Mouse (Mus musculus) hindbrain, embryonic 15.5 days (tissue): ENCODE measurements around the gene Mb21d2. TPM values are rescaled to one million over a fixed set of nuclear protein-coding genes. Genes with fewer than 3 reads are reported as not detected.
A peak's percentile ranks its signal among the peaks of the same experiment; 100 is the strongest.

Source experiments
- ATAC-seq: fragments of 200-750 bp; cut with Nextera tagmentation; 2 replicates; pipeline ENCODE4 v1.8.0; 2017; ENCODE audit warnings: low read depth, moderate number of reproducible peaks, moderate TSS enrichment; ENCODE audit not compliant: low FRiP score
- H3K27ac ChIP-seq: fragments of 300-500 bp; sonication (generic); replicated peaks from 2 replicates; pipeline ENCODE4 v1.5.1; 2015; ENCODE audit warnings: mild to moderate bottlenecking, inconsistent platforms
- H3K27me3 ChIP-seq: fragments of 300-500 bp; sonication (generic); 2 replicates; pipeline ENCODE4 v1.6.1; 2015; ENCODE audit warnings: control low read depth, inconsistent platforms
- H3K36me3 ChIP-seq: fragments of 300-500 bp; sonication (generic); 2 replicates; pipeline ENCODE4 v1.6.1; 2015; ENCODE audit warnings: control low read depth, inconsistent platforms
- H3K4me1 ChIP-seq: fragments of 300-500 bp; sonication (generic); replicated peaks from 2 replicates; pipeline ENCODE4 v1.6.1; 2015; ENCODE audit warnings: control low read depth, inconsistent platforms
- H3K4me2 ChIP-seq: fragments of 300-500 bp; sonication (generic); 2 replicates; pipeline ENCODE4 v1.6.1; 2015; ENCODE audit warnings: moderate library complexity, mild to moderate bottlenecking, inconsistent platforms
- H3K4me3 ChIP-seq: fragments of 300-500 bp; sonication (generic); 2 replicates; pipeline ENCODE4 v1.5.1; 2015; ENCODE audit warnings: mild to moderate bottlenecking, inconsistent platforms
- H3K9ac ChIP-seq: fragments of 300-500 bp; sonication (generic); 2 replicates; pipeline ENCODE4 v1.6.1; 2015; ENCODE audit warnings: inconsistent platforms
- H3K9me3 ChIP-seq: fragments of 300-500 bp; sonication (generic); 2 replicates; pipeline ENCODE4 v1.6.1; 2016; ENCODE audit warnings: control low read depth, inconsistent platforms
- WGBS: fragments of 180-500 bp; shearing (Covaris S2); methylation state at CpG from one replicate; pipeline ENCODE4 v1.1.7; 2015; 5-methylcytosine and 5-hydroxymethylcytosine counted together
- polyA plus RNA-seq: library from polyadenylated mRNA; unstranded; fragments of >200 nt; fragmentation: Nextera tagmentation; extraction: Ambion mirVana; gene quantifications from 2 replicates; pipeline ENCODE4 v1.2.1, GENCODE M21; 2015

The Mb21d2 gene
- polyA plus RNA-seq, result 21.6 and 22.5 TPM in 2 replicates

DNA sequence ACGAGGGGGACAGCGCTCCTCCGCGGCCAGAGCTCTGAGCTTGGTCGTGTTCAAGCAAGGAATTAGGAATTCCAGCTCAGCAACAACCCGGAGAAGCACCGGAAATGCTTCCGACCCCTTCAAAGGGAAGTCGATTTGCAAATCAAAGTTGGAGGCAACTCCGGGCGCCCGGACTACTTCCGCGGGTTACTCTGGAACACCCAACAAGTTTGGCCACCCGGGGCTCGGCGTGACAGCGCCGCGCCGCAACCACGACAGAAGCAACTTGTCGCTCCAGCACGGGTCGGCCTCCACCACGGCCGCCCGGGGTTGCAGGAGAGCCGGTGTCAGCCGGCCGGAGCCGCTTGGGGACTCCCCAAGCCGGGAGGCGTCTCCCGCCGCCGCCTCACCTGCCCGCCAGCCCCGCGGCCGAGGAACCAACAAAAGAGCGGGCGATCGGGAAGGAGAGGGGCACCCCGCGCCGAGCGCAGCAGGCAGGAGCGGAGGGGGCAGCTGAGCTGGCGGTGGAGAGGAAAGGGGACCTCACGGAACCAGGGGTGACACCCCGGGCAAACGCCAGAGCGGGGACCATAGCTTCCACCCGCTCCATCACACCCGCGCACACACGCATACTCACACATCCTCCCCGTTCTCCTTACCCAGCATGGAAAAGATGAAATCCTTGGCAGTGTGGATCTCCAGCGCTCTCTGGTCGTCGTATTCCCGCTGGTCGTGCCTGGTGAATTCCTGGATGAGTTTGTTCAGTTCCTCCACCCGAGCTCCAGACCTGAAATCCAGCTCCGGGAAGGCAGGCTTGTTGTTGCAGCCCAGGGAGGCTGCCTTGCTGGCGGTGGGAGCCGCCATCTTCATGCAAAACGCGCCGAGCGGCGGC, at the start of gene Mb21d2:
Gene Mb21d2, minus strand, starts transcription at position 859 of the 871 bp plus-strand sequence.
- Histone ChIP-seq H3K4me3 (peak within 1 kb of the TSS; percentile 100), H3K9me3 (no peaks in the 10 kb centered on the region), H3K9ac (peak within 1 kb of the TSS; percentile 98), H3K27ac (peak within 1 kb of the TSS; percentile 96), H3K4me2 (peak within 1 kb of the TSS; percentile 74), H3K36me3 (no peaks in the 10 kb centered on the region), H3K27me3 (peaks cover 4% of the 10 kb centered on the region; the same call in 1 of the 2 replicates), H3K4me1 (peaks cover 48% of the 10 kb centered on the region)
- ATAC-seq, result peak; percentile 61
- WGBS, result under 1% methylated on average over 73 of the region's 73 CpGs

DNA sequence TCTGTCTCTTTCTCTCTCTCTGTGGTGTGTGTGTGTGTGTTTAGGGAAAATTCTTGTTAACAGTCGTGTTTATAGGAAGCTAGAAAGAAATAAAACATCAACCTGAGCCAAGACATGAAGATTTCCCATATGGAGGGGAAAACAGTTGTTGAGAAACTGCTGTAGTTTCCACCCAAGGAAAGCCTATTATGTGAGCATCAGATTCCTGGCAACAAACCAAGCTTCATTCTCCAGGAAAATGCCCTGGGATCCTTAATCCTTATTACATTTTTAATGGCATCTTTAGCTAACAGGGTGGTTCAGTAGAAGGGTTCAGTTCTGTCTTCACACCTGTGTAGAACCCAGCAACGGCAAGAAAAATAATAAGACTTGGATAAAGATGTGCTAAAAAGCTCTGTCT, 36.8 kb upstream of the Mb21d2 start:
- Histone ChIP-seq H3K9me3 (no peaks in the 10 kb centered on the region), H3K36me3 (no peaks in the 10 kb centered on the region), H3K27me3 (no peaks in the 10 kb centered on the region), H3K4me2 (no peak overlapping the region), H3K4me3 (no peak overlapping the region), H3K9ac (no peak overlapping the region), H3K27ac (no peak overlapping the region), H3K4me1 (no peaks in the 10 kb centered on the region)
- ATAC-seq, result no peak
- WGBS, result 72% methylated on average over 2 of the region's 2 CpGs

DNA sequence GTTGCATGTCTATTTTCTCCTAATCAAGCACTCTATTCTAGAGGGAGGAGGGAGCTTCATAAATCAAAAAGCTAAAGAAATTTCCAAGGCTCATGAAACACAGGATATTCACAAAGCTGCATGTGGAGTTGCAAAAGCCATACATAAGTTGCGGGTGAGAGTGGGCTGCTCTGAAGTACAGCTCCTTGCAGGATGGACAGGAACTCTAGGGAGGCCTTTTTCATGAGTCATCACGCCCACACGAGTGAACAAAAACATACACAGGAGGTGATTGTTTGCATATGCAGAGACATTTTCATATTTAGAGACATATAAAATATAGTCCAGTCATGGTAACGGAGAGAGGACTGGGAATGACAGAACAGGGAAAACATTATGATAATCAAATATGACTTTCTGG, 34.6 kb upstream of the Mb21d2 start:
- Histone ChIP-seq H3K9me3 (no peaks in the 10 kb centered on the region), H3K4me3 (no peak overlapping the region), H3K4me1 (no peaks in the 10 kb centered on the region), H3K9ac (no peak overlapping the region), H3K4me2 (no peak overlapping the region), H3K27me3 (no peaks in the 10 kb centered on the region), H3K27ac (no peak overlapping the region), H3K36me3 (no peaks in the 10 kb centered on the region)
- 78% methylated on average over 4 of the region's 4 CpGs for WGBS
- no peak for ATAC-seq

DNA sequence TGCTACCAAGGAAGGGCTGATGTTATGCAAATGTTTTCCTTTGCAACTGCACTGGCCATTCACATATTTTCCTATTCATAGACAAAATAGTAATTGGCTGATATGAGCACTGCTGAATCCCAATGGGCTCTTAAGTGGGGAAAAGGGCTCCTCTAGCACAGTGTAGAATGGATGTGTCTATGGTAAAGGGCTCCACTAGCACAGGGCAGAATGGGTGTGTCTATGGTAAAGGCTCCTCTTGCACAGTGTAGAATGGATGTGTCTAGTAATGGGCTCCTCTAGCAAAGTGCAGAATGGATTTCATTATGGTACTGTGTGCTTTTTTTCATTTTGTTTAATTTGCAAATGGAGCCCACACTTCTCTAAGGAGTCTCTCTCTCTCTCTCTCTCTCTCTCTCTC, 33.5 kb upstream of the Mb21d2 start:
- no peak overlapping the region for H3K4me2 ChIP-seq
- H3K27ac ChIP-seq, result no peak overlapping the region
- no peaks in the 10 kb centered on the region for H3K4me1 ChIP-seq
- H3K9ac ChIP-seq, result no peak overlapping the region
- H3K36me3 ChIP-seq, result no peaks in the 10 kb centered on the region
- no peaks in the 10 kb centered on the region for H3K9me3 ChIP-seq
- no peaks in the 10 kb centered on the region for H3K27me3 ChIP-seq
- H3K4me3 ChIP-seq, result no peak overlapping the region
- ATAC-seq, result no peak

DNA sequence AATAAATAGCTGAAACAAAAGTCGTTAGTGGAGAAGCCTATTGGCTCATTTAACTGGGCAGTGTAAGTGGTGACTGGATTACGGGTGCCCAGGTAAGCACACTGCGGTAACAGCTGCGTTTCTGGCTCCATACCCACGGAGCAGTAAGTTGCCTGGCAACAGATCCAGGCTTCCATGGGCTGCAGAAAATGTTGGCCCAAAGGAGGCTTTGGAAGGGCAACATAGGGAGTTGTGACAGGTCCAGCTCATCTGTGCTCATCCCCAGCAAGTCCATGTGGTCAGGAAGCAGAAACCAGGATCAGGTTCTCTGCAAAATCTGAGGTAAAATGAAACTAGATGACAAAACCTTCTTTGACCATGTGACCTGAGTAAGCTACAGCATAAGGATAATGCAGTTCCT, 20.3 kb upstream of the Mb21d2 start:
- H3K4me1 ChIP-seq, result no peaks in the 10 kb centered on the region
- no peak for ATAC-seq

DNA sequence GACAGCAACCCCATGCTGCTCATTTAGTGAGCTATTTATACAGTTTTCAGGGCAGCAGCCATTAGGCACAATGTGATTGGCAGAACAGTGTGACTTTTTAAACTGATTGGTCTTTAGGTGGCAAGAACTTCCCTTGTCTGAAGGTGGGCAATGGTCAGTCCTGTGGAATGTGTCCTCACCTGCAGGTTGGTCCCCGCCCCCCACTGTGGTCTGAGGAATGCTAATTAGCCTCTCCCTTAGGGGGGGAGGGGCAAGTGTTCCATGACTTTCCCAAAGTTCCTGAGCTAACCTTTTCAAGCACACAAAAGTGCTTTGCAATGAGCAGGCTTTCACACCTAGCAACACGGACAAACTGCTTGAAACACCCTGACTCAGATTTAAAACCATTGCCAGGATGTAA, 13.8 kb upstream of the Mb21d2 start:
- no peak overlapping the region for H3K27ac ChIP-seq
- H3K4me1 ChIP-seq, result no peaks in the 10 kb centered on the region
- no peak overlapping the region for H3K4me3 ChIP-seq
- H3K27me3 ChIP-seq, result no peaks in the 10 kb centered on the region
- H3K36me3 ChIP-seq, result no peaks in the 10 kb centered on the region
- H3K9me3 ChIP-seq, result no peaks in the 10 kb centered on the region
- no peak overlapping the region for H3K4me2 ChIP-seq
- H3K9ac ChIP-seq, result no peak overlapping the region
- WGBS, result 70% methylated on average over 2 of the region's 2 CpGs
- no peak for ATAC-seq

More for the DNA sequence above, 20.3 kb upstream of the Mb21d2 start:
- WGBS, result 72% methylated on average over 5 of the region's 5 CpGs
- H3K9ac ChIP-seq, result no peak overlapping the region
- H3K9me3 ChIP-seq, result no peaks in the 10 kb centered on the region
- H3K27ac ChIP-seq, result no peak overlapping the region
- no peaks in the 10 kb centered on the region for H3K27me3 ChIP-seq
- no peak overlapping the region for H3K4me2 ChIP-seq
- H3K4me3 ChIP-seq, result no peak overlapping the region
- no peaks in the 10 kb centered on the region for H3K36me3 ChIP-seq

DNA sequence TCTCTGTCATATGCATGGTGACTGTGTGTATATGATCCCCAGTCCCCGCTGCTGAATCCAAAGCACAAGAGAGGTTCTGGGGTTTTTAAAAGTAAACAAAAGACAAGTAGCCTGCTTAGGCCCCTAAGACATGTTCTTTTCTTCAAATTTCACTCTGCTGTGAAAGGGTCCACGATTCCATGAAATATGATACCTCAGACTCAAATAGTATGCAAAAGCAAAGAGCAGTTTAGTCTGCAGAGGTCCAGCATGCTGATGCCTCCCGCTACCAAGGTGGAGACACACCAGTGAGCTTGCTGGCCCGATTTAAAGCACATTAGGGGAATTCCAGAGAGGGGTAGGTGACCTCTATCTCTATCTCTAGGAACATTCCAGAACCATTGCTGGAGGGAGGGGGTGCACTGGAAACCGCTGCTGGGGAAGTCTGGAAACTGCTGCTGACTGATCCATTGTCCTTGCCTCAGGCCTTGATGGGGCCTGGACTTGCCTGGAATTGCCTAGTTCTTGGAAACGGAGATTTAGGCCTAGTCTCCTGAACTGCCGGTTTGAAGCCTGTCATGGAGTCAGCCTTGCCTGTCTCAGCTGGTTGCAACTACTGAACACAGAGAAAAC, 6.8 kb upstream of the Mb21d2 start:
- H3K27me3 ChIP-seq, result peaks cover 2% of the 10 kb centered on the region; the same call in 1 of the 2 replicates
- no peaks in the 10 kb centered on the region for H3K36me3 ChIP-seq
- H3K27ac ChIP-seq, result no peak overlapping the region
- no peak for ATAC-seq
- H3K4me1 ChIP-seq, result no peaks in the 10 kb centered on the region
- H3K4me3 ChIP-seq, result no peak overlapping the region
- H3K9ac ChIP-seq, result no peak overlapping the region
- H3K4me2 ChIP-seq, result no peak overlapping the region
- WGBS, result 71% methylated on average over 7 of the region's 7 CpGs
- H3K9me3 ChIP-seq, result no peaks in the 10 kb centered on the region

DNA sequence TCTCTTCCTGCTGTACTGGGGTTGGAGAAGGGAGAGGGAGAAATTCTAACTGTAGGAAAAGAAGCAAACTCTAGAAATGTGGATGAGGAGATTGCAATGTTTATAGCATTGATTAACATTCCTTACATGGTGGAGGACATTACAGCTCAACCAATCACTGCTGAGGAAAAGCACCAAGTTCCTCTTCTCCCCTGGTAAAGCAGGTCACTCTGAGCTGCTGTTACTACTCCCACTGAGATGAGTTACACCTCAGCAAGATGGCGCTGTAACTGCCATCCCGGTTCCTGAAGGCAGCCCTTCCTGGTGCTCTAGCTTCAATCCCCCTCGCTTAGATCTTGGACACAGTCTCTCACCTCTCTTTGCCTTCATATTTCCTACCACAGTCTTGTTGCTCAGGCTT, 6.2 kb upstream of the Mb21d2 start:
- ATAC-seq, result no peak
- Histone ChIP-seq H3K9ac (no peak overlapping the region), H3K36me3 (no peaks in the 10 kb centered on the region), H3K27ac (no peak overlapping the region), H3K4me3 (no peak overlapping the region), H3K9me3 (no peaks in the 10 kb centered on the region), H3K4me1 (peaks cover under 1% of the 10 kb centered on the region; the same call in 1 of the 2 replicates), H3K27me3 (peaks cover 4% of the 10 kb centered on the region; the same call in 1 of the 2 replicates), H3K4me2 (no peak overlapping the region)
- WGBS, result 73% methylated on average over 3 of the region's 3 CpGs

DNA sequence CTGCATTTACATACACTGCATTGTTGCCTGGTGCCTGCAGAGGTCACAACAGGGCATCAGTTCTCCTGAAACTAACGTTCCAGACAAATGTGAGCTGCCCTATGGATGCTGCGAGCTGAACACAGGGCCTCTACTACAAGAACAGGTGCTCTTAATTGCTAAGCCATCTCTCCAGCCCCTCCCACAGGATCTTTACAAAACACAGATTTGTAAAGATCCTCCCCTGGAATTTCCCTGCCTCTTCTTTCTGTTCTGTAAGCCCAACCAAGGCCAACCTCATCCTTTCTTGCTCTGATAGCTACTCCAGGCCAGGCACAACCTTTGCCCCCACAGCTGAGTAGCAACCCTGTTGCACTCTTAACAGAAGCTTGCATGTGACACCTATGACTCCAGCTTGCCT, 1.7 kb upstream of the Mb21d2 start:
- ATAC-seq, result no peak
- H3K27ac ChIP-seq, result no peak overlapping the region
- WGBS, result 68% methylated on average over 2 of the region's 2 CpGs
- H3K9me3 ChIP-seq, result no peaks in the 10 kb centered on the region
- no peak overlapping the region for H3K9ac ChIP-seq
- H3K4me2 ChIP-seq, result no peak overlapping the region
- no peak overlapping the region for H3K4me3 ChIP-seq
- H3K27me3 ChIP-seq, result peaks cover 4% of the 10 kb centered on the region; the same call in 1 of the 2 replicates
- no peaks in the 10 kb centered on the region for H3K36me3 ChIP-seq
- peaks cover 31% of the 10 kb centered on the region for H3K4me1 ChIP-seq

DNA sequence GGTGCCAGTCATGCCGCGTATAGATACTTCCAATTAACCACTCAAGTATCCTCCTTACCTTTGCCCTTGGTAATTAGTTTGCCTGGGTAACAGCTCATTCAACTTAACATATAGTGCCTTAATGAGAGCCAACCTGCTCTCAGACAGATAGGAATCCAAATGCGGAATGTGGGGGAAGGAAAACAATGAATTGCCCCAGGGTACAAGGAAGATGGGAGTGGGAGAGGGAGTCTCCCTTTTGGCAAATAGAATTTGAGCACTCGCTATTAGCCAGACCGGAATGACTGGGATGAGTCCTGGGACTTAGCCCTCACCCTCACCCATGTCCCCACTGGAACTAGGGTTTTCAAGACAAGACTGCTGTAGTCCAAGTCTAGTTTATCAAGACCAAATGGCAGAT, 953 bp upstream of the Mb21d2 start:
- peak overlapping the region; percentile 96 for H3K27ac ChIP-seq

DNA sequence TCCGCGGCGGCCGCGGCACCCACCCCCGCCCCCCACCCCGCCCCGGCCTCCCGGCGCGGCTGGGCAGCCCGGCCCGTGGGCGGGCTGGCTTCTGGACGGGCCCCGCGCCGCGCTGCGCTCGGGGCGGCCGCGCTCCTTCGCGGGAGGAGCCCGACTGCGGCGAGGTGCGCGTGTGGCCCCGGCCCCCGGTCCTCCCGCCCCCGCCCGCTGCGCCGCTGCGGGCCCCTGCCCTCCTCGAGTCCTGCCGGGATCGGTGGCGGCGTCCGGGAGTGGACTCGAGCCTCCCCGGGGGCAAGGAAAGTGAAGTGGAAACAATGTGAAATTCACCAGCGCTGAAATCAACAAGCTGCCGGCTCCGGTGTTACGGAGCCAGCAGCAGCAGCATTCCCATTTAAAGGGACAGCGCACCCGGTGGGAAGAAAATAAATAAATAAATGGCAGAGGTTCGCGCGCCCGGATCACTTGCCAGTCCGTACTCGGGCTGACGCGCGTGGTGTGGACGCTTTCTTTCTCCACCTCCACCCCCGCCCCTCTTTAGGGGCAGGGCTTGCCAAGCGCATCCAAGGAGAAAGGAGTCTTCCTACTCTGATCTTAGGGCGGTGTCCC, 316 bp upstream of the Mb21d2 start:
- Histone ChIP-seq H3K27ac (peak overlapping the region; percentile 96), H3K9ac (peak overlapping the region; percentile 98), H3K27me3 (peaks cover 4% of the 10 kb centered on the region; the same call in 1 of the 2 replicates), H3K4me2 (peak overlapping the region; percentile 74), H3K4me3 (peak overlapping the region; percentile 100), H3K4me1 (peaks cover 44% of the 10 kb centered on the region), H3K9me3 (no peaks in the 10 kb centered on the region), H3K36me3 (no peaks in the 10 kb centered on the region)
- ATAC-seq, result peak; percentile 72
- 0% methylated on average over 47 of the region's 66 CpGs for WGBS

More for the DNA sequence above, 953 bp upstream of the Mb21d2 start:
- Histone ChIP-seq H3K4me3 (peak overlapping the region; percentile 100), H3K9ac (peak overlapping the region; percentile 98), H3K4me1 (peaks cover 38% of the 10 kb centered on the region), H3K9me3 (no peaks in the 10 kb centered on the region), H3K36me3 (no peaks in the 10 kb centered on the region), H3K27me3 (peaks cover 4% of the 10 kb centered on the region; the same call in 1 of the 2 replicates), H3K4me2 (peak overlapping the region; percentile 74)
- 4% methylated on average over 5 of the region's 5 CpGs for WGBS
- ATAC-seq, result no peak

DNA sequence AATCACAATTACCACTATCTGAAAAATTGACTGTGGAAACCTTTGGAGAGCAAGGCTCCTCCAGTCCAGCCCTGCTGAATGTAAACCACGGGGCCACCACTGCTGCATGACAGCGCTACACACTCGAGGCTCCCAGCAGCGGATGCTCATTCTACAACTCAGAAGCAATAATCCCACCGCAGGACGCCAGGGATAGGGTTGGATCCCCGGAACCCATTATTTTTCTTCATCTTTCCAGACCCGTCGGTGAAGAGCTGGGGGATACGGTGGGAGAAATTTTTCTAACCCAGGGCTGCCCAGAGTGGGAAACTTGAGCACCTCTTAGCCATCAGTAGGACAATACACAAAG, 1.0 kb downstream of the Mb21d2 start:
- Histone ChIP-seq H3K27ac (peak overlapping the region; percentile 96), H3K36me3 (no peaks in the 10 kb centered on the region), H3K9ac (peak overlapping the region; percentile 98), H3K4me2 (peak overlapping the region; percentile 74), H3K27me3 (peaks cover 4% of the 10 kb centered on the region; the same call in 1 of the 2 replicates), H3K9me3 (no peaks in the 10 kb centered on the region), H3K4me1 (peaks cover 48% of the 10 kb centered on the region), H3K4me3 (peak overlapping the region; percentile 100)
- ATAC-seq, result no peak
- WGBS, result under 1% methylated on average over 10 of the region's 10 CpGs
